Mouse (Mus musculus) small intestine, adult 2 months (tissue): ENCODE measurements around the gene Sdk2.

Experiments
- CTCF ChIP-seq: fragments of 200-500 bp; IDR thresholded peaks from 2 replicates; pipeline ENCODE4 v1.5.1; 2012; ENCODE audit warnings: low read depth, mild to moderate bottlenecking, control low read depth, inconsistent platforms, low read length, moderate library complexity, mixed read lengths; ENCODE audit not compliant: insufficient replicate concordance, insufficient read length; ENCODE audit errors: extremely low read depth
- POLR2A ChIP-seq: fragments of 200-500 bp; IDR thresholded peaks from 2 replicates; pipeline ENCODE4 v1.6.1; 2012; ENCODE audit warnings: low read depth, mild to moderate bottlenecking, control low read depth, inconsistent platforms, low read length, moderate library complexity

DNA sequence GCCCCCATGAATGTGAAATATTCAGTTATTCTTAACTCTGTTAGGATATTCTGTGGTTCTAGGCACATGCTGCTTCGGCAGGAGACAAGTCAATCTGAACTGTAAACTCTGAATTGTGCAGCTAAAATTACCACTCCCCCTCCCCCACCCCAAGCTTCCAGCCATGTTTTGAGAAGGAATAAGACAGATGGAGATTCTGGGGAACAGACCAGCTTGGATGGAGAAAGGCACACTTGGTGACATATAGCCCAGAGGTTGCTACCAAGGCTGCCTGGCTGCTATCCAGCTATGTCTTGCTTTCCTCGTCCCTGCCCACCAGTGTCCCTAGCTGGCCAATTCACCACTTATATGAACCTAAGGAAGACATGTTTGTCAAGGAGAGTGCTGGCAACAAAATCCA, 284.8 kb downstream of the Sdk2 start:
- no peak for TF ChIP-seq POLR2A
- TF ChIP-seq CTCF: no peak
